Mouse (Mus musculus) C2C12 (cell line): ENCODE measurements around the gene Gnl1.

Experiments used
- CTCF ChIP-seq: IDR thresholded peaks from one replicate; pipeline ENCODE4 v1.5.1; 2011; ENCODE audit not compliant: control insufficient read depth, insufficient read depth, insufficient read length
- FOSL1 ChIP-seq: IDR thresholded peaks from one replicate; pipeline ENCODE4 v1.8.0; 2011; ENCODE audit warnings: mild to moderate bottlenecking, low read length; ENCODE audit not compliant: poor library complexity, insufficient read depth, severe bottlenecking
- MAX ChIP-seq: IDR thresholded peaks from one replicate; pipeline ENCODE4 v1.6.1; 2011; ENCODE audit warnings: mild to moderate bottlenecking, control low read depth
- MYOG ChIP-seq: IDR thresholded peaks from one replicate; pipeline ENCODE4 v1.6.1; 2011; ENCODE audit not compliant: control insufficient read depth, insufficient read length; ENCODE audit errors: extremely low read depth
- USF1 ChIP-seq: IDR thresholded peaks from one replicate; pipeline ENCODE4 v1.6.1; 2011; ENCODE audit warnings: low read depth, mild to moderate bottlenecking, control low read depth, moderate library complexity

DNA sequence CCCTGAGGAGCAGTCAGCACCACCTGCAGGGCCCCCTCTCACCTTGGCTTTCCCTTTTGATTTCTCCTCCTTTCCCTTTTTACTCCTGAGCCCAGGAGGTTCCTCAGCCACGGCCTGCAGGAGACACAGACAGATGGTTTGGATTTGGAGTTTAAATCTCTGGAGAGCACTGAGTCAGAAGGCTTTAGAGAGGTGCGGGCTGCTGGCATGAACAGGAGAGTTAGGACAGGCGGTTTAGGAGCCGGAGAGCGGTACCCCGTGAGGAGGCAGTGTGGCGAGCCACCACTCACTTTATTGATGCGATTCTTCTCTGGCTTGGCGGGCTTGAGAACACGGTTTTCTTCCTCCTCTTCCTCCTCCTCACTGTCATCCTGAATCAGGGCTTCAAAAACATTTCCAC lies 16.4 kb upstream of the Gnl1 start:
- TF ChIP-seq MYOG (no peak), CTCF (no peak), USF1 (no peak), FOSL1 (no peak), MAX (no peak)
